Mouse (Mus musculus) kidney, adult 9 months (tissue): ENCODE measurements at regions not wholly inside any gene's neighbourhood (a gene's known extent, or its start where the extent isn't known, plus 50 kb on each side); places are given as distances from the start of the nearest gene placed in this dataset.
"Not testable (repeated sequence)": the region's sequence is repeated elsewhere in the genome, so short reads cannot be mapped to it uniquely, and the experiment has no call there.

Experiments
- DNase-seq: peaks from one replicate; pipeline ENCODE4 v3.0.0; 2022

DNA sequence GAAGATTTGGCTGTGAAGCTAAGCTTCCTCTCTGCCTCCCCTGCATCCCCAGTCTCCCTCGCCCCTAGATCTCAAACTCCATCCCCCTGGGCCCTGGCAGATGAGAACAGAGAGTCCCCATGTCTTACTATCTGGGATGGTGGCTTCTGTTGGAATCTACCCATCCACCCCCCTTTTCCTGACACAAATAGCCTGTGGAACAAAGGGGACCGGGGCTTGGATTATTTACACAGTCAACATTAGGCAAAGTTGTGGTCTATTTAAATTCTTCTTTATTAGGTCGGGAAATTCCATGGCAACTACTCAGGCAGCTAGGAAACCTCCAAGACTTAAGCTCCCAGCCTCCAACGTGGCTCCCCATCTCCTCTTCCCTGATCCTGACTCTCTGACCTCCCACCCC lies 279.9 kb downstream of the Cyp26b1 start:
- DNase-seq: no peak

DNA sequence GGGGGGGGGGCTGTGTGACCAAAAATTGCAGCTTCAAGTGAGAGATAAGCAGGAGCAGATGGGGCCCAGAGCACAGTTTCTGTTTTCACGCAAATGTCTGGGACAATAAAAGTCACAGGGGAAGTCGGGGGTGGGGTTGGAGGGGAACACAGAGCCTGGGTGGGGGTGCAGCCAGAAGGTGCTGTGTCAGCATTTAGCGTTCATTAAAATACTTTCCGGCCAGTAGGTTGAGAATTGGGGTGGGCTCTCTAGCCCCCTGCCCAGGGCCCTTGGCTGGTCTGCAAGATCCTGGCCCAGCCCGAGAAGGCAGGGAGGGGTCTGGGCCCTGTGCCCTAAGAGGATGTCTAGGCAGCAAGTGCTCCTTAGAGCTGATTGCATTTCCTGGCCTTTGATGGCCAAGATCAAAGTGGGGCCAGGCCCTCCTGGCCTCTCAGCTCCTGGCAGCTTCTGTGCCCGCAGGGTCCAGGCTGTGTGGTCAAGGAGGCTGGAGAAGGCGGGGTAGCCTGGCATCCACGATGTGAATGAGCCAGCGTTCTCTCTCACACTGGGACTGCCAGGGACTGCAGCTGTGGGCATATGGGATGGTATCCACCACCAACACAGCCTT lies 283.0 kb downstream of the Cyp26b1 start:
- no peak for DNase-seq

DNA sequence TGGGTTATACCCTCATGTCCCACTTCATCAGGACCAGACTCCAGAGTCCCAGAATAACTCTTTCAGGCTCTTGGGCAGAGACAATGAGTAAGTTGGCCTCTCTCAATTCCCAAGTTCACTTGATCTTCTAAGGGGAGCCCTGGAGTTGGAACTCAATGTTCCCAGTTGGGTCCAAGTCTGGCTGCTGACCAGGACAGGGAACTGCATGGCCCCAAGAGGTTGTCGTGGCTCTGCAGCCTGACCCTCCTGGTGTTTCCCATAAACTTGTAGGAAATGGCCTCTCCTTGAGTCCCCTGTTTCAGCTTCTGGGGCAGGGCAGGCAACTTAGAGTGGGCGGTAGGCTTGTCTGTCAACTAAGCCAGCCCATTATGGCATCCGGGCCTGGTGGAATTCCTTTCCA lies 286.2 kb downstream of the Cyp26b1 start:
- DNase-seq: no peak

DNA sequence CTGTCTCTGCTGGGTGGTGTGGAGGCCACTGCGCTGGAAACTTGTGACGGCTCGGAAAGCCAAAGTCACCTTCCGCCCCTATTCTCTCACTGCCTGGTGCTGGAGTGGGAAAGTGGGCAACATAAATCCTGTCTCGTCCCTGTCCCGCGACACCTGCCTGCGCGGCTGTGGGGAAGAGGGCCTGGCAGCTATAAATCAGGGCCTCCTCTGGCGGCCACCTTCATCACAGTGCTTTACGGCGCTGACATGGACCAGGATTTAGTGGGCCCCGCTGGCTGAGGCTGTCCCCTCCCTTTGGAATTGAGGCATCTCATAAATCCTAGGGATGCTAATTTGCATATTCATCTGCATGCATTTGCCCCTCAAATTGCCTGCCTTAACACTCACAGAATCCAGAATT lies 287.1 kb downstream of the Cyp26b1 start:
- DNase-seq: no peak

DNA sequence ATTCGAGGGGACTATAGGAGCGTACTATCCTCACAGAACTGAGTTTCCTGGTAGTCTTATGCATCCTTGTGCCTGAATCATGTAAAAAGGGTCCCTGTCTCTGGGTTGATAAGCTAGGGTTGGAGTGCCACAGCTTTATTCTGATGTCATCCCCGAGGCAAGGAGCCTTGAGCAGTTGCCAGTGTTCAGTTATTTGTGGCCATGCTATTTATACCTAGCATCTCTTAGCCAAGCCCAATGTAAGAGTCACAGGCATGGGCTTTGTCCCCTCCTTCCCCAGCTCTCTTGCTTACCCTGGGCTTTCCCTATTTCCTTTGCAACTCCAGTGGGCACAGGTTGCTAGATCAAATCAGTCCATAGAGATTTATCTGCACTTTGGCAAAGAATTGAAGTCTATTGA lies 288.6 kb downstream of the Cyp26b1 start:
- DNase-seq: no peak

DNA sequence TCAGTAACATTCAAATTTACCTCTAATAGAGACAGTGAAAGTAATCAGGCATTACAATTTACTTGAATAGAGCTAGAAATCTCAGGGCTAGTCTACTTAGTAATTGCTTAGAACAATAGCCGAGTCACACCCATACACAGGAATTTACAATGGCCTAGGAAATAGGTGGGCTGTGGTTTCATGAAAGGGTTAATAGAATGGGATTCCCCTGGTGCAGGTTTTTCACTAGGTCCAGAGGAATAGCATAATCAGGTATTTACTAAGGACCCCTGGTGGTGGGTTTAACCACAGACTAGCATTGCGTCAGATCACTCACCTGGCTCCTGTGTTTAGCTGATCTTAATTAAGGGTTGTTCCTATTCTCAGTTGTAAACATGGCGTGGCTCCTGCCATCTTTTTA lies 290.8 kb downstream of the Cyp26b1 start:
- DNase-seq: not testable (repeated sequence)

- DNase-seq: no peak
These were observed 291.5 kb downstream of the Dysf start for GRCm38 (mm10) chr6:84299936-84300335.

- no peak for DNase-seq
These were observed 290.8 kb downstream of the Dysf start for GRCm38 (mm10) chr6:84299146-84299545.

DNA sequence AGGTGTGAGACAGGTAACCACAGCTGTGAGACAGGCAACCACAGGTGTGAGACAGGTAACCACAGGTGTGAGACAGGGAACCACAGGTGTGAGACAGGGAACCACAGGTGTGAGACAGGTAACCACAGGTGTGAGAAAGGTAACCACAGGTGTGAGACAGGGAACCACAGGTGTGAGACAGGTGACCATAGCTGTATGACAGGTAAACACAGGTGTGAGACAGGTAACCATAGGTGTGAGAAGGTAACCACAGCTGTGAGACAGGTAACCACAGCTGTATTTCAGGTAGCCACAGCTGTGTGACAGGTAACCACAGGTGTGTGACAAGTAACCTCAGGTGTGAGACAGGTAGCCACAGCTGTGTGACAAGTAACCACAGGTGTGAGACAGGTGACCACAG lies 265.5 kb downstream of the Dysf start:
- not testable (repeated sequence) for DNase-seq

GRCm38 (mm10) chr6:84272520-84273311 lies 264.3 kb downstream of the Dysf start:
- peak; percentile 45 for DNase-seq

DNA sequence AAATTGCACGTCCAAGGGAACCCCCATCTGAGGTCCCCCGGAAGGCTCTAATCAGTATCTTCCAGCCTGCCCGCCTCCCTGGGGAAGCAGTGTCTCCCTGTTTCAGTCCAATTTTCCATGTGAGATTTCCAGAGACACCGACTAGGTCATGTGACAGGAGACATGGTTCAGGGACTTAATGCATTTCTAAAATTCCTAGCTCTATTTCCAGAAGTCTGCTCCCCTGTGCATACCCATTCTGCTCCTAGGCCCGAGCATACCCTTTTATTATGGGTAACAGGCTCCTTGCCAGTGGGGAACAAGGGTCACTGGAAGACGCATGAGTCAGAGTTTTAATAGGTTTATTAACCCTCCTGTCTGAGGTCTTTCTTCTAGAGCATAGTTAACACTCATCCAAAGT lies 263.6 kb downstream of the Dysf start:
- peak; percentile 62 for DNase-seq

DNA sequence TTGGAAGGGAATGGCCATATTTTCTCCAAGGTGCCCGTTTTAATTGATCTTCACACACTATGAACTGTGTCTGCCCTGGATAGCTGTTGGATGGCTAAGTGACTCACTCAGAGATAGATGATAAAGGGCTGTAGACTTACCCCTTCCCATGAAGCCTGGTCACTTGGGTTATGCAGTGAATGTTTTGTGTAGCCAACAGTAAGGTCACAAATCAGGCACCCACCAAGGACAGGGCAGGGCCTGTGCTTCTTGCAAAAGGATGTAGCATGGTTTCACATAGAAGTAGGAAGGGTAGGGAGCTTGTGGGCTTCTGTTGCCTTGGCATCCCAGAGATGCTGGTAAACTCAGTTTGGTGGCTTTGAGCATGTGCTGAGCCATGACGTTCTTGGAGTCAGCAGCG lies 263.1 kb downstream of the Dysf start:
- no peak for DNase-seq

DNA sequence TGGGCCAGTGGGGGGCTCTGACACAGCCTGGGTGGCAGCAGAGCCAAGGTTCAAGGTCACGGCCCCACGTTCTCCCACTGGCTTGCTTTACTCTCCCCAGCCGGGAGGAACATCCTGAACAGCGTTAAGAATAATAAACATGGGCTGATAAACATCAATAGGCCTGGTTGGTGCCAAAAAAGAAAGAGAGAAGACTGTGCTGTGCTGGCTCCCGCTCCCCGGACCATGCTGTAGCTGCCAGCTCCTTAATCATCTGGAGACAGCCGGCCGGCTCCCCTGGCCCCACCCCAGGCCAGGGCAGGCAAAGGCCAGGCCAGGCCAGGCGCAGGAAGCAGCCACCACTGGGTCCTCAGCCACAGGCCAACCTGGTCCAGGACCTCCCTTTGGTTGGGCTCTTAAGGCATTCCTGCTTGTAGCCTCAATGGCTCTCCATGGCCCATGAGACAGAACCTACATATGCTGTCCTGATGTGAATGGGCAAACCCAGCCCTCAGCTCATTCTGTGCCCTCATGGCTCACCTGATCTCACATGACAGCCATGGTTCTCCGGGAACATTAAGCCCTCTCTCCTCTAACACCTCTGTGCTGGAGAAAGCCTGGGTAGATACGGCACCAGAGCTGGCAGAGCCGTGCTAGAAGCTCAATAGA lies 262.3 kb downstream of the Dysf start:
- DNase-seq: peak; percentile 45

- no peak for DNase-seq
These were observed 261.1 kb downstream of the Dysf start for GRCm38 (mm10) chr6:84269478-84269877.

GRCm38 (mm10) chr6:84269023-84269422 lies 260.6 kb downstream of the Dysf start:
- DNase-seq: no peak

DNA sequence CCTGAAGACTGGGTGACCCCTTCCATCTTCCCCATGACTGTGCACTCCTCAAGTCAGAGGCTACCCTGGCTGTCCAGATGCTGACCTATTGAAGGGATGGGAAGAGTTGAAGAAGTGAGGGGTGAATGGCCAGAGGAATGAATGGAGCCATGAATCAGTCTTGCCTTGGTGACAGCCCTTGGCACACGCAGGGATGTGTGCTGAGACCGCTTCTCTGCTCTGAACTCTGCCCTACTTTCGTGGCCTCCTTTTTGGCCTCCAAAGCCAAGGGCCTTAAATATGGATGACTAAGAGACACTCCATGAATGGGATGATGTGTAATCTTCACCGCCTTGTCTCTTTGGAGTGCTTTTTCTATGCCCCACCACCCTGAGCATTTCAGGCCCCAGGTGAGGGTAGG lies 259.7 kb downstream of the Dysf start:
- no peak for DNase-seq

DNA sequence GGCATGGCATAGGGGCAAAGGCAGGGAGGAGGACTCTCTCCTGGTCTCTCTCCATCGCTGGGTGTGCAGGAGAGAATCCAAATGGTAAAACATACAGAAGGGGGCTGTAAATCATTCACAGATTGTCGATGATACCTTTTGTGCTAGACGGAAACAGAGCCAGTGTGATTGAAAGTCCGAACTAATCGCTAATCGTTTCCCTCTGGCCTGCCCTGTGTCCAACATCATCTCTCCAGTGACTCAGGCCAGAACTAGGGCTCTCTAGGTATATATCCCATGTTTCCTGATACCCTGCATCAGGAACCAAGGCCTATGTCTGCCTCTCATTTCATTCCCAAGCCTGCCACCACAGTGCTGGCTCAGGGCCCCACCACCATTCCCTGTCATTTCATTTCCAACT lies 259.1 kb downstream of the Dysf start:
- no peak for DNase-seq

DNA sequence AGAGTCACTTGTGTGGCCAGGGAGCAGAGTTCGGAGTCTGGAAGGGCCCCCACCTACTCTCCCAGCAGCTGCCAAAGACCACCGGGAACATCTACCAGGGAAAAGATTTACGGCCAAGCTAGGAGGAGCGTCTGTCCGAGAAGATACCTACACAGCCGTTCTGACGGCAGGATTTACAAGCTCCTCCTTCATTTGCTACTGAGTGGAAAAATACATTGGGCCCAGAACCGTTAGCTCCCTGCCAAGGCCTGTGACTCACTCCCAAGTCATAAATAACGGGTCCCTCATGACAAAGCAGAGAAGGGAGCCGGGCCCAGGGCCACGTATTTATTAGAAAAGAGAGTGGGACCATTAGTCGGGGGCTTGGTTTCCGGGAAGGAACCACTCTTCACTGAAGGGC lies 258.3 kb downstream of the Dysf start:
- DNase-seq: no peak

- no peak for DNase-seq
These were observed 256.3 kb downstream of the Dysf start for GRCm38 (mm10) chr6:84264681-84265080.

DNA sequence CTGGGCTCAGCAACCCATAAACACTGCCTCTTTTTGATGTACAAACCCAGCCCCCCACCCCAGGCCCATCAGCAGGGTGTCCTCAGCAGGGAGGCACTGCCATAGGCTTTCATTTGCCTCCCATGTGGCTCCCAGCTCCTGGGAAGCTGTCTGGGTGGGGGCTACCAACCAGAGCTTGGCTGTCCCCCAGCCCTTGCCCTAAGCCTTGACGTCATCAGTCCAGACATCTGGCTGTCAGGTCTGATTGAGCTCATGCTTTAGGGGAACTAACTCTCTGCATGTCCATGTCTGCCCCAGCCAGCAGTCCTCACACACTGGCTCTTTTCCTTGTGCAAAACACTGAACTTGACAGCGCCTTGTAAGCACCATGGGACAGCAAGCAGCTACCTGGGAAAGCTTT lies 255.3 kb downstream of the Dysf start:
- no peak for DNase-seq

DNA sequence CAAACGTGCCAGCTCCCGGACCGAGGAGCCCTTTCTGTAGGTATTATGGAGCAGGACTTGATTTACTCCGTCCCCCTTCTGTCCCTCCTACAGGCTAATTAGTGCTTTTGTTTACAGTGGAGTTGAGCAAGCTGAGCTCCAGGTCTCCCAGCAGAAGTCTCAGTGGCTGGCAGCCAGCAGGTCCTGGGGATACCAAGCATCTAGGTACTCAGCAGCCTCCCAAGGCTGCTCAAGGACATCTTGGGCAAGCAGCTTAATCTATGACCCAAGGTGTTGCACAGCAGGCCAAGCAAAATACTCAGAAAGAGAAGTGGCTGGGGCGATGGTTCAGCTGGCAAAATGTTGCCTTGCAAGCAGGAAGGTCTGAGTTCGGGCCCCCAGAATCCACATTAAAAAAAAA lies 254.4 kb downstream of the Dysf start:
- DNase-seq: no peak

- DNase-seq: no peak
These were observed 253.1 kb downstream of the Dysf start for GRCm38 (mm10) chr6:84261483-84261882.
